Comparison of ENCODE assay signal across 40 mouse cellular contexts in genomic region chr2:112472076-112472475, GRCm38 (mm10). TPM values are rescaled to one million over a fixed set of nuclear protein-coding genes. Genes with fewer than 3 reads are reported as not detected.
"Had no signal": no experiment of that assay in that cellular context is flagged by ENCODE, and none has a peak within 500 bp of the region (broad histone marks: within the 10 kb centered on the region; RNA-seq: fewer than 3 reads in every experiment).

No protein-coding gene starts in this region.

- DNase-seq: left cerebral cortex, postnatal 4 days; liver; liver, embryonic 13.5 days; liver, postnatal 0 days; lung, adult 18-20 months; lung, adult 2 months; lung, embryonic 14.5 days; lung, postnatal 10 days; lung, postnatal 14 days; lung, postnatal 36 days; lung, postnatal 4 days; midbrain, embryonic 14.5 days had no signal

- H3K27me3 ChIP-seq: limb, embryonic 12.5 days; limb, embryonic 13.5 days; limb, embryonic 15.5 days; liver, embryonic 12.5 days; liver, embryonic 13.5 days; liver, embryonic 15.5 days; lung, embryonic 15.5 days; megakaryocyte, embryonic 14.5 days; midbrain, embryonic 12.5 days; midbrain, embryonic 13.5 days; midbrain, embryonic 15.5 days; neural tube, embryonic 12.5 days; neural tube, embryonic 13.5 days had no signal

- H3K27ac ChIP-seq: limb, embryonic 10.5 days; limb, embryonic 12.5 days; limb, embryonic 13.5 days; limb, embryonic 15.5 days; liver, embryonic 12.5 days; liver, embryonic 13.5 days; liver, embryonic 14.5 days; liver, embryonic 15.5 days; lung, embryonic 15.5 days; macrophage; midbrain, embryonic 10.5 days; midbrain, embryonic 12.5 days; midbrain, embryonic 13.5 days; midbrain, embryonic 15.5 days; neural tube, embryonic 12.5 days; neural tube, embryonic 13.5 days had no signal

- H3K4me1 ChIP-seq: limb, embryonic 10.5 days; limb, embryonic 12.5 days; limb, embryonic 13.5 days; limb, embryonic 15.5 days; liver, embryonic 12.5 days; liver, embryonic 13.5 days; liver, embryonic 15.5 days; midbrain, embryonic 12.5 days; midbrain, embryonic 13.5 days; midbrain, embryonic 15.5 days; neural tube, embryonic 12.5 days; neural tube, embryonic 13.5 days had no signal

- H3K9me3 ChIP-seq: limb, embryonic 10.5 days; limb, embryonic 12.5 days; limb, embryonic 13.5 days; limb, embryonic 15.5 days; liver, embryonic 12.5 days; liver, embryonic 13.5 days; liver, embryonic 15.5 days; lung, embryonic 15.5 days; megakaryocyte, embryonic 14.5 days; midbrain, embryonic 10.5 days; midbrain, embryonic 12.5 days; midbrain, embryonic 13.5 days; midbrain, embryonic 15.5 days; neural tube, embryonic 12.5 days; neural tube, embryonic 13.5 days had no signal

- H3K4me3 ChIP-seq: limb, embryonic 10.5 days; limb, embryonic 12.5 days; limb, embryonic 13.5 days; limb, embryonic 15.5 days; liver, embryonic 12.5 days; liver, embryonic 13.5 days; liver, embryonic 15.5 days; lung, embryonic 15.5 days; megakaryocyte, embryonic 14.5 days; midbrain, embryonic 10.5 days; midbrain, embryonic 12.5 days; midbrain, embryonic 13.5 days; midbrain, embryonic 15.5 days; myocyte; neural tube, embryonic 12.5 days; neural tube, embryonic 13.5 days had no signal

RNA-seq across cellular contexts. Expression of gene Chrm5, which starts 8.5 kb away (rescaled TPM):
- total RNA-seq: liver, adult 2 months; megakaryocyte progenitor cell, adult 5-6 weeks; megakaryocyte, adult 5-6 weeks; megakaryocyte-erythroid progenitor cell, adult 5-6 weeks; monocyte, adult 5-6 weeks had no signal
- polyA plus RNA-seq: limb, embryonic 10.5 days; limb, embryonic 12.5 days; limb, embryonic 13.5 days; limb, embryonic 14.5 days; liver, adult 2 months; liver, embryonic 11.5 days; liver, embryonic 12.5 days; liver, embryonic 13.5 days; liver, embryonic 14.5 days; liver, embryonic 15.5 days; liver, embryonic 16.5 days; liver, postnatal 0 days; lung, adult 2 months; lung, embryonic 14.5 days; lung, embryonic 15.5 days; lung, postnatal 0 days; macrophage; midbrain, embryonic 10.5 days; midbrain, embryonic 11.5 days; myocyte; neural tube, embryonic 11.5 days had no signal
